Mouse (Mus musculus): ENCODE data around the gene Akap13.

The Akap13 gene

GRCm38 (mm10) chr7:75559119-75559518 lies 103.8 kb downstream of the Akap13 start:
- peak; percentile 27 for DNase-seq (ENCODE audit: low read depth)

- DNase-seq (ENCODE audit: low read depth) = peak; percentile 49
Measured at GRCm38 (mm10) chr7:75559915-75560314, 104.6 kb downstream of the Akap13 start.

- no peak for DNase-seq (ENCODE audit: low read depth)
Measured at GRCm38 (mm10) chr7:75560566-75560965, 105.2 kb downstream of the Akap13 start.

- DNase-seq (ENCODE audit: low read depth) = no peak
Measured at GRCm38 (mm10) chr7:75561134-75561533, 105.8 kb downstream of the Akap13 start.

GRCm38 (mm10) chr7:75568276-75568675 lies 112.9 kb downstream of the Akap13 start:
- DNase-seq (ENCODE audit: low read depth) = no peak

GRCm38 (mm10) chr7:75568883-75569282 lies 113.5 kb downstream of the Akap13 start:
- DNase-seq (ENCODE audit: low read depth) = peak; percentile 71

- no peak for DNase-seq (ENCODE audit: low read depth)
Measured at GRCm38 (mm10) chr7:75570218-75570617, 114.9 kb downstream of the Akap13 start.

GRCm38 (mm10) chr7:75571078-75571477 lies 115.7 kb downstream of the Akap13 start:
- no peak for DNase-seq (ENCODE audit: low read depth)

- DNase-seq (ENCODE audit: low read depth) = peak; percentile 87
Measured at GRCm38 (mm10) chr7:75572127-75572526, 116.8 kb downstream of the Akap13 start.

- peak; percentile 85 for DNase-seq (ENCODE audit: low read depth)
Measured at GRCm38 (mm10) chr7:75575120-75575649, 119.9 kb downstream of the Akap13 start.

GRCm38 (mm10) chr7:75575800-75576585 lies 120.7 kb downstream of the Akap13 start:
- DNase-seq (ENCODE audit: low read depth) = peak; percentile 33

GRCm38 (mm10) chr7:75576851-75577250 lies 121.5 kb downstream of the Akap13 start:
- peak; percentile 47 for DNase-seq (ENCODE audit: low read depth)

- peak; percentile 12 for DNase-seq (ENCODE audit: low read depth)
Measured at GRCm38 (mm10) chr7:75577353-75577752, 122.0 kb downstream of the Akap13 start.

GRCm38 (mm10) chr7:75578647-75579046 lies 123.3 kb downstream of the Akap13 start:
- DNase-seq (ENCODE audit: low read depth) = peak; percentile 63

- no peak for DNase-seq (ENCODE audit: low read depth)
Measured at GRCm38 (mm10) chr7:75582091-75582490, 126.8 kb downstream of the Akap13 start.

GRCm38 (mm10) chr7:75584100-75584499 lies 128.8 kb downstream of the Akap13 start:
- DNase-seq (ENCODE audit: low read depth) = peak; percentile 53

- no peak for DNase-seq (ENCODE audit: low read depth)
Measured at GRCm38 (mm10) chr7:75585409-75585808, 130.1 kb downstream of the Akap13 start.

GRCm38 (mm10) chr7:75586113-75586512 lies 130.8 kb downstream of the Akap13 start:
- DNase-seq (ENCODE audit: low read depth) = peak; percentile 82

GRCm38 (mm10) chr7:75587727-75588126 lies 132.4 kb downstream of the Akap13 start:
- DNase-seq (ENCODE audit: low read depth) = no peak

GRCm38 (mm10) chr7:75589304-75589973 lies 134.1 kb downstream of the Akap13 start:
- DNase-seq (ENCODE audit: low read depth) = no peak

GRCm38 (mm10) chr7:75591961-75592360 lies 136.6 kb downstream of the Akap13 start:
- DNase-seq (ENCODE audit: low read depth) = no peak

- DNase-seq (ENCODE audit: low read depth) = no peak
Measured at GRCm38 (mm10) chr7:75594801-75595200, 139.5 kb downstream of the Akap13 start.

GRCm38 (mm10) chr7:75595268-75595667 lies 139.9 kb downstream of the Akap13 start:
- peak; percentile 49 for DNase-seq (ENCODE audit: low read depth)
